Mouse (Mus musculus) adrenal gland, adult 8-10 months (tissue): ENCODE results near the gene Nxph1. TPM values are rescaled to one million over a fixed set of nuclear protein-coding genes. Genes with fewer than 3 reads are reported as not detected.

Experiments
- DNase-seq: peaks from one replicate; pipeline ENCODE4 v3.0.0; 2022
- total RNA-seq, 4 experiments: library from RNA; stranded (reverse); gene quantifications; 2 replicates each; pipeline ENCODE4 v1.2.4; 2022

Nxph1 gene
- under 1 TPM; 0.22 to 0.77 (median 0.39) TPM for total RNA-seq

GRCm38 (mm10) chr6:8948131-8948470, at the start of gene Nxph1:
TSS of gene Nxph1 (plus strand) at chr6:8948431.
- no peak for DNase-seq

DNA sequence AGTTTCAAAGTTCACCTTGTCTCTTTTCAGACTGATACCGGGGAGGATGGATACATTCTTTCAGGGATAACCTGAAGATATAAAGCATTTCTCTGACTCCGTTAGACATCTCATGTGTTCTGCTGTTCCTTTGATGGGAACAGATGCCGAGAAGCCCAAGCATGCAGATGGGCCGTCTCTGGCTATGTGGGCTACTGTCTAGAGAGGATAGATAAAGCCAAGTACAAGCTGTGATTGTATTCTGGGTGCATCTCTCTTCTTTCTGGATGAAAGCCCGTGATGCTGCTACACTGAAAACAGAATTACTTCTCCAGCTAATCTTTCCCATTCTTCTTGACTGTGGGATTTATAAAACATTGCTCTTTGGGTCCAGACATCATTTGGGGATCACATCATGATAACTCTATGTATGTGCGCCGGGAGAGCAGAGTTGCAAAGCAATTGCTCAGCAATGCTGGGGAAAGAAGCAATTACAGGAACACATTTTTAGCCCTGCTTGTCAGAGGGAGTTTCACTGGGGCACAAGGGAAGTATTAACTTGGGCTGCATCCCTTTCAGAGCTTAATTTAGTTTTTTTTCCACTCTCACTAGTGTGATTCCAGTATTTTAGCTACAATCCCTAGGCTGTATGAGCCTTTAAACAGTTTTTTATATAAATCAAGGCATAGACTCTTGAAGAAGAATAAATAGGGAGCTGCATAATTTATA, 48.1 kb upstream of the Nxph1 start:
- no peak for DNase-seq

DNA sequence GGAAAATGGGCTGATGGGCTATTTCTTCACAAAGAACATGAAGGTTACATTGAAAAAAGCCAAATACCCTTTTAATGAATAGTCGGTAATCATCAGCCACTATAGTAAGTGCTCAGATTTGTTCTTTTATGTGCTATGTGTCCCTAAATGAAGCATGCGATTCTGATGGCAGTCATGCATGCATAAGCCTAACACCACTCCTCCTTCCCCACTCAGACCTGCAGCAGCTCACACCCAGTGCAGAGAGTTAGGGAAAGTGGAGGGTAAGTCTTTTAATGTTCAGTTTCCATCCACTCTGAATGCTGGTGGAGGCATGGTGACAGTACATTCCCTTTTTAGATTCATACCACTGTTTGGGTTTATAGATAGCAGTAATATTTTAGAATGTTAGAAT, 47.5 kb upstream of the Nxph1 start:
- no peak for DNase-seq

GRCm38 (mm10) chr6:8907917-8908316, 40.3 kb upstream of the Nxph1 start:
- DNase-seq, result no peak

- no peak for DNase-seq
Measured at GRCm38 (mm10) chr6:8913404-8913803, 34.8 kb upstream of the Nxph1 start.

GRCm38 (mm10) chr6:8914682-8915081, 33.5 kb upstream of the Nxph1 start:
- no peak for DNase-seq

DNA sequence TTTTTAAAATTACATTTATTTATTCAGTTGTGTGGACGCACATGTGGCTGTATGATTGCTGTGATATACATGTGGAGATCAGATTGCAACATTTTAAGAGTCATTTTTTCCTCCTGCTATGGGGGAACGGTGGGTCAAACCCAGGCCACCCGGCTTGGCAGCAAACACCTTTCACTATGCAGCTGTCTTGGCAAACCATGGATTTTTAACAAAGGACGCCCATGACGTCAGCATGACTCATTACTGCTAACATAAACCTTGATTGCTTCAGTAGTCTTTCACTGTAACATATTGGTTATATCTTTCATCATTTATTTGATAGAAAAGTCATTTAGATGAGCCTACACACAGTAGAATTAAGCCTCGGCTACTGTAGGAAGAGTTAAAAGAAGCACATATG, 23.8 kb upstream of the Nxph1 start:
- no peak for DNase-seq

DNA sequence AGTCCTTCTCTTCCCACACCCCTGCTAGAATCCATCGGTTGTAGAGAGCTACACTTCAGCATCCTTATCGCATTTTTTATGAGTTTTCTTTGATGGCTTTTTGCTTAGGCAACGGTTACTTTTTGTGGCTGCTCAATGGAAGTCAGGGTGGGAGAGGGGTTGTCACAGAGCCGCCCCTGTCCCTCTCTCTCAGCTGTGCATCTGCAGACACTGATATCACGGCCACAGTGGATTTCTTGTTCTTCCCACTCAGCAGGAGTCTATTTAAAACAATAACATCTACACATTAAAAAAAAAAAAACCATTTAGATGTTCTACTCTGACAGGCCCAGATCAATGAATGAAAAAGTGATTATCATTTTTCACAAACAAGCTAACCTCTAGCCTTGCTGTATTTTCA, 13.0 kb upstream of the Nxph1 start:
- DNase-seq, result no peak

DNA sequence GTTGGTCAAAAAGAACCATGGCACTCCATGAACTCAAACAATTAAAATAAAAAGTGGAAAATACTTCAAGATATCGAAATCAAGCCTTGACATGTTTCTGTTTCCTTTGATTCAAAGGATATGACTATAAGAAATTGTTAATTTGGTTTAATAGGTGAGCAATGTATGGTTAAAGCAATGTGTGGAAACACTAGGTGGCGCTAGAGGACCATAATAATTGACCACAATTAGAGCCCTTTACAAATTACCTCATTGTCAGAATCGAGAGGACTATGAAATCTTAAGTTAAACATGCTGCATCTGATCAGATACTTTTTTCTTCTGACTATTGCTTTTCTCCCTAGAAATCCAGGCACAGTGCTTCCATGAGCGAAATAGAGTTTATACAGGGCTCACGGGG, 12.5 kb upstream of the Nxph1 start:
- DNase-seq, result no peak

GRCm38 (mm10) chr6:8936168-8936567, 12.1 kb upstream of the Nxph1 start:
- no peak for DNase-seq

GRCm38 (mm10) chr6:8948471-8949411, 510 bp downstream of the Nxph1 start:
- DNase-seq, result peak; percentile 50

DNA sequence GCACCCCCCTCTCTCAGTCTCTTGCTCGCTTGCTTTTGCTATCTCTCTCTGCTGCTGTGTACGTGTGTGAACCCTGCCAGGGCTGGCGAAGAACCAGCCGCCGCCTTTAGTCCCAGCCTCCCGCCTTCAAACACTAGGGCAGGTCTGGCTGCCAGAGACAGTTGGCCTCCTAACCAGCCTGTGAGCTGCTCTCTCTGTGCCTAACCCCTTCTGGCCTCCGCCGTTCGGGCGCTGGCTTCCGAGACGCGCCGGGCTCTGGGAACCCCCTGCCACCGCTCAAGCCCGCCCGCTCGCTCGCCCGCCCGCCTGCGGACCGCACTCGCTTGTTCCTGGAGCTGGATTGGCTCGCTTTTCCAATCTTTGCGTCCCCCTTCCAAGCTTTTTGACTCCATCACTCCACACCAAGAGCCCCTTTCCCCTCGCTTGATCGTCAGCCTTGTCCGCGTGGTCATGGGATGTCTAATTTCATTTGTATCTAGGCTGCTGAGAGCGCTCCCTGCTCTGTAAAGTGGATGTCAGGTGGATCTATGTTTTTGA, 1.5 kb downstream of the Nxph1 start:
- no peak for DNase-seq

DNA sequence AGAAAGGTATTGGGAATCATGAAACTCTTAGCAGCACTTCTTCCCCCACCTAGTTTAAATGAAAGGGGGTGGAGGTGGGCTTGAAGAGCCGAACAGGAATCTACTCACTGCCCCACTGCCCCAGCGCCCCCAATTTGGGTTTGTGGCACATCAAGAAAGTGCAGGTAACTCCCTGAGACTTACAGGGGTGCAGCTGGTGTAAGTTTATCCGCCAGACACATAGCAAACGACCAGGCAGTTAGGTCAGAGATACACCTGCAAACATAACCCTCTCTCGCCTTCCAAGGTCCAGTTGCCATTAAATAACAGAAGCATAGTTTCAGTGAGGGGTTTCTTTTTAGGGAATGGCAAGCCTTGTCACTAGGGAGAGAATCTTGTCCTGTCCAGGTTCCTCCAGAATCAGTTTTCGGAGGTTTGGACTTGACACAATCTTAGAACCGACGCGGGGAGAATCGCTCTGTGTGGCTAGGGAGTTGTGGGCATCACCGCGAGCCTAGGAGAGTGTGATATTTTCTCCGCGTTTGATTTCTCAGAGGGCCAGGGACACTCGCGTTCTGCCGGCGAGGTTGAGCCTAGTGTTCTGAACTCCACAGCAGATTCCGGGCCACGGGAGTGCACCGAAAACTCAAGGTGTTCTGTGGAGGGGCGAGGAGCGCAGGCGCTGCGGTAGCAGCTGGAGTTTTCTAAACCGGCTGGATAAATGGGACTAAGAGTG, 2.5 kb downstream of the Nxph1 start:
- DNase-seq, result no peak

GRCm38 (mm10) chr6:8951326-8951695, 3.1 kb downstream of the Nxph1 start:
- DNase-seq, result no peak

DNA sequence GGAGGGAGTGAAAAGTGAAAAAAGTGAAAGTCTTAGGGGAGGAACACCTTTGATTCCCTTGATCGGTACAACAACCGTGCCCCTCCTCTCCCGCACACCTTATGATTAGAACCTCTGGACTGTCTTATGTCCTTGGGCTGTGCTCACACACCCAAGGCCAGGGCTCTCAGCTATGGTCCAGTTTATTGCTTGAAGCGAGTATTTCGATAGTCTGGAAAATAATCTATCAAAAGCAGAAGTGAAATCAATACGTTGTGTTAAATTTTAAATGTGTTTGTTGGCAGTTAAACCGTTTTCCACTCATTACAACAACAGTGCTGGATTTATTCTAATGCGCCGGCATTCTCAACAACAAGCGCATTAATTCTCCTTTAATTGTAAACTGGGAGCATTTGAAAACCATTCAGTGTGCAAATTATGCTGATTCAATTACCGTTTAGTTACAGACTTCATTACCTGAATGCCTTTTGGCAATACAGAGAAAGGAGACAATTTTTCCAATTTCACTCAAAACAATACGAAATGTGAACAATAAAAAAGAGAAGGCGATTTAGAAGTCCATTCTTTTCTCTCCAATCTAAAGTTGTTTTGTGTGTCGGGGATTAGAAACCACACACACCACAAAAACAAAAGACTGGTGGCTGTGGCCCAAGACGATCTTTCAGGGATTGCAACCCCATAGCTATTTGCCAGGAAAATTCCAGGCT, 3.8 kb downstream of the Nxph1 start:
- DNase-seq, result no peak

- DNase-seq, result no peak
Measured at GRCm38 (mm10) chr6:8955817-8956529, 7.7 kb downstream of the Nxph1 start.

DNA sequence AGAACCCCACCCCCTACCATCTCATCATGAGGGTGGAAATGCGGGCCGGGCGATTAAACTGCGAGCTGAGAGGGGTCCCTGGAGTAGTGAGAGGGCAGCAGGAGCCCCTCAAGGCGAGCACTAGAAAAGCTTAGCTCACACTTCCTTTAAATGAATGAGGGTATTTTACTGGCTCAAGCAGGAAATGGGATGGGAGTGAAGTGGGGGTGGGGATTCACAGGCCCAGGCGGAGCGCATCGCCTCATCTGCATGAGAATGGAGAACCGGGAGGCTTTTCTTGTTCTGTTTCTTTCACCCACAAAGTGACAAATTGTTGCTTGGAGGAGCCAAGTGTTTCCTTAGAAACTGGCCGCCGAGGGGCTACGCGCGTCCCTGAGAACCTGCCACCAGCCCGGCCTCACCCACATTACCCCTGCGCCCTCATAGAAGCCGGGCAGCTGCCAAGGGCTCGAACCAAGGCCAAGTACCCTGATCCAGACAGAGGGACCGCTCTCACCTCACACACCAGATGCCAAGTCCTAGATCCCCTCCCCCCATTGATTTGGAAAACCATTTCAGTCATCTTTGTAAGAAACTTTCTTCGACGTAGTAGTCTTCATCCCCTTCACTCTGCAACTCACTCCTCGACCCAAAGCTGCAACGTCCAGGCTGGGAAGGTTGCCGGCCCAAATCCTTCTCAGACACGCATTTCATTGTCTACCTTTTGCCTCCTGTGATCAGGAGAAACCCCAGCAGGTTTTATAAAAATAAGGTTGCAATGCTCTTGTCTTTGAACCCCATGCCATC, 8.7 kb downstream of the Nxph1 start:
- no peak for DNase-seq

- no peak for DNase-seq
Measured at GRCm38 (mm10) chr6:8957529-8957887, 9.3 kb downstream of the Nxph1 start.

DNA sequence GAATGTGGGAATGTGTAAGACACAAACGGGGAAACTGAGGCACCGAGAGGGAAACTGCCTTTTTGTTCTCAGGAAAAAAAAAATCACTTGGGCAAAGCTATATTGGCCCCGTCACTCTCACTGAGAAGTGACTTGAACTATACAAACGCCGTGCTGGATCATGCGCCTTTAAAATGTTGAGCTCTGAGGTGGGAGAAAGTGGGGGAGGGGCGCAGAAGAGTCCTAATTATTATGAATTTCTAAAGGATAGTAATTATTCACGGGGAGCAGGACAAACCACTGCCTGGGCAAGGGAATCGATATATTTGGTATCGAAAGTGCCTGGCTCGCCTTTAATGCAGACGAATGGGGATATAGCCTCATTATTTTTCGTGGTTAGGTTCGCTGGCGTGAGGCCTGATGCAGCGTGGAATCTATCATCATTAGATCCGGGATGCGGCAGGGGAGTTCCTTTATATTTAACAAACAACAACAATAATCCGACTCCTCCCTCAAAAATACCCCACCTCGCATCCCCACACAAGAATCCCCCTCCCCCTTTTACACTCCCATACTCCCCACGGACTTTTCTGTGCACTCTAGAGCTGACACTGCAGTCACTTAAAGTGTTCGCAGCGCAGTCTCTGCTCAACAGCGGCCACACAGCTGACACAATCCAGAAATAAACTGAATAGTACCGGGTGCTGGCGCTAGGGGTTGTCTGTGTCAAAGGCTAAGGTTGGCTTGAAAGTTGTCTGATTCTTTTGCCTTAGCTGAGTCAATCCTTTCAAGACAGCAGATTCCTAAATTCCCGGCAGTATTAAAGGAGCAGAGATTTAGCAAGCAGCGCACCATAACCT, 10.1 kb downstream of the Nxph1 start:
- DNase-seq, result no peak

DNA sequence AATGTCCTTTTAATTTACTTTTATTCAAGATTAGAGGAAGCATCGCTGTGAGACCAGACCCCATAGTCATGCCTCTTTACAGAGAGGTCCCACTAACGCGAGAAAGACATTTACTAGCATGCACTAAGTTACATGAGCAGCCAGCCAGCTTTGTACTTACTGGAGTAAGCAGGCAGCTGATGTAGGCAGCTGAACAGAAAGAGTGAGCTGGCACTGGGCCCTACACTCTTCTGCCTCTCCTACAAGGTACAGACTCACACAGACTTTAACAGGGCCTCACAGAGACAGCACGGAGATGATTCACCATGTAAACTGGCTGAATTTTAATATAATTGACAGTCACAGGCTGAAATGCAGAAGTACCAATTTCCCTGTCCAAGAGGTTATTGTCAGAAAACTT, 11.6 kb downstream of the Nxph1 start:
- no peak for DNase-seq
